Mouse (Mus musculus) T-cell, adult 2 months (primary cell): ENCODE measurements around the gene Rora.

Experiments
- DNase-seq: peaks from one replicate; pipeline ENCODE4 v3.0.0; 2022; ENCODE audit warnings: low spot score

The Rora gene

GRCm38 (mm10) chr9:68956210-68956874 lies 302.8 kb downstream of the Rora start:
- no peak for DNase-seq

- peak; percentile 69 for DNase-seq
These were observed 303.5 kb downstream of the Rora start for GRCm38 (mm10) chr9:68956938-68957573.

- DNase-seq, result no peak
These were observed 304.2 kb downstream of the Rora start for GRCm38 (mm10) chr9:68957793-68958192.

- no peak for DNase-seq
These were observed 305.3 kb downstream of the Rora start for GRCm38 (mm10) chr9:68958919-68959318.

- DNase-seq, result no peak
These were observed 310.3 kb downstream of the Rora start for GRCm38 (mm10) chr9:68963898-68964297.

- peak; percentile 67 for DNase-seq
These were observed 313.0 kb downstream of the Rora start for GRCm38 (mm10) chr9:68966540-68966939.

- DNase-seq, result no peak
These were observed 316.5 kb downstream of the Rora start for GRCm38 (mm10) chr9:68970074-68970473.

GRCm38 (mm10) chr9:68972277-68972676 lies 318.7 kb downstream of the Rora start:
- DNase-seq, result no peak

GRCm38 (mm10) chr9:68974517-68974916 lies 320.9 kb downstream of the Rora start:
- DNase-seq, result no peak

- DNase-seq, result no peak
These were observed 322.6 kb downstream of the Rora start for GRCm38 (mm10) chr9:68976136-68976535.

GRCm38 (mm10) chr9:68976851-68977250 lies 323.3 kb downstream of the Rora start:
- no peak for DNase-seq

- DNase-seq, result no peak
These were observed 325.1 kb downstream of the Rora start for GRCm38 (mm10) chr9:68978656-68979055.

GRCm38 (mm10) chr9:68980041-68980440 lies 326.5 kb downstream of the Rora start:
- no peak for DNase-seq

- no peak for DNase-seq
These were observed 331.5 kb downstream of the Rora start for GRCm38 (mm10) chr9:68985046-68985445.

- no peak for DNase-seq
These were observed 332.2 kb downstream of the Rora start for GRCm38 (mm10) chr9:68985796-68986195.

- no peak for DNase-seq
These were observed 333.9 kb downstream of the Rora start for GRCm38 (mm10) chr9:68987290-68988042.

GRCm38 (mm10) chr9:68988162-68988911 lies 334.8 kb downstream of the Rora start:
- no peak for DNase-seq

- DNase-seq, result no peak
These were observed 336.4 kb downstream of the Rora start for GRCm38 (mm10) chr9:68989885-68990449.

- no peak for DNase-seq
These were observed 340.3 kb downstream of the Rora start for GRCm38 (mm10) chr9:68993881-68994280.

- DNase-seq, result no peak
These were observed 345.4 kb downstream of the Rora start for GRCm38 (mm10) chr9:68998961-68999360.

- DNase-seq, result no peak
These were observed 350.9 kb downstream of the Rora start for GRCm38 (mm10) chr9:69004514-69004913.

- DNase-seq, result no peak
These were observed 353.1 kb downstream of the Rora start for GRCm38 (mm10) chr9:69006666-69007065.
